In genomic region chr13:51568911-51569684, GRCm38 (mm10) we compare ENCODE assay signal across 7 mouse cellular contexts. TPM values are rescaled to one million over a fixed set of nuclear protein-coding genes. Genes with fewer than 3 reads are reported as not detected.
DNase-seq lines count a peak whose midpoint lies in the region; ATAC-seq and TF ChIP-seq lines count a peak whose summit lies in the region.

Gene Shc3 (minus strand): TSS chr13:51569419.

- H3K4me3 ChIP-seq in embryonic facial prominence, embryonic 12.5 days: peak within 1 kb of the TSS; percentile 31
- peak within 1 kb of the TSS; percentile 42 for H3K4me3 ChIP-seq in kidney, embryonic 15.5 days (replicated peaks)
- peak within 1 kb of the TSS; percentile 37 for H3K4me3 ChIP-seq in limb, embryonic 12.5 days (replicated peaks)
- peak within 1 kb of the TSS; percentile 56 for H3K4me3 ChIP-seq in midbrain, postnatal 0 days (ENCODE audit: low read depth, low read length)

- H3K9me3 ChIP-seq in embryonic facial prominence, embryonic 12.5 days: peaks cover 4% of the 10 kb centered on the region; the same call in 1 of the 2 replicates
- H3K9me3 ChIP-seq in kidney, embryonic 15.5 days (replicated peaks): no peaks in the 10 kb centered on the region
- H3K9me3 ChIP-seq in limb, embryonic 12.5 days: no peaks in the 10 kb centered on the region
- H3K9me3 ChIP-seq in midbrain, postnatal 0 days (ENCODE audit: low read length): no peaks in the 10 kb centered on the region

- DNase-seq in brain, embryonic 14.5 days (ENCODE audit: low read depth): peak; percentile 99
- DNase-seq in heart, adult 9 months (ENCODE audit: low spot score in 2 of 2): peak; percentile 61 to 67
- peak; percentile 99 for DNase-seq in midbrain, postnatal 0 days (ENCODE audit: low spot score)
- DNase-seq in urinary bladder, postnatal 25 days (ENCODE audit: low spot score): peak; percentile 24

- H3K4me2 ChIP-seq in embryonic facial prominence, embryonic 12.5 days (replicated peaks): peak within 1 kb of the TSS; percentile 92
- peak within 1 kb of the TSS; percentile 88 for H3K4me2 ChIP-seq in kidney, embryonic 15.5 days
- H3K4me2 ChIP-seq in limb, embryonic 12.5 days: peak within 1 kb of the TSS; percentile 70
- H3K4me2 ChIP-seq in midbrain, postnatal 0 days (ENCODE audit: low read depth, low read length, poor library complexity, severe bottlenecking): peak within 1 kb of the TSS; percentile 82

- ATAC-seq in embryonic facial prominence, embryonic 12.5 days (ENCODE audit: insufficient number of reproducible peaks, insufficient read depth, low FRiP score, low TSS enrichment): peak; percentile 74; the same call in 1 of the 2 replicates
- ATAC-seq in kidney, embryonic 15.5 days (replicated peaks; ENCODE audit: low FRiP score): peak; percentile 84
- ATAC-seq in limb, embryonic 12.5 days (ENCODE audit: insufficient number of reproducible peaks, insufficient read depth, low FRiP score, low TSS enrichment, low read depth): peak; percentile 64; the same call in 1 of the 2 replicates
- peak; percentile 90 for ATAC-seq in midbrain, postnatal 0 days (ENCODE audit: low FRiP score)

- no peak for TF ChIP-seq POLR2A in brain, embryonic 14.5 days (IDR thresholded peaks at IDR 0.05; ENCODE audit: borderline replicate concordance, extremely low read depth, insufficient read depth, insufficient read length, poor library complexity, severe bottlenecking)

- H3K9ac ChIP-seq in embryonic facial prominence, embryonic 12.5 days: peak within 1 kb of the TSS; percentile 48
- peak within 1 kb of the TSS; percentile 25; the same call in 1 of the 2 replicates for H3K9ac ChIP-seq in kidney, embryonic 15.5 days
- H3K9ac ChIP-seq in limb, embryonic 12.5 days (replicated peaks): peak within 1 kb of the TSS; percentile 31; the same call in 1 of the 2 replicates
- peak within 1 kb of the TSS; percentile 63 for H3K9ac ChIP-seq in midbrain, postnatal 0 days (replicated peaks; ENCODE audit: low read length, poor library complexity, severe bottlenecking)

- WGBS in embryonic facial prominence, embryonic 12.5 days: under 1% methylated on average over 36 of the region's 36 CpGs
- WGBS in kidney, embryonic 15.5 days: under 1% methylated on average over 36 of the region's 36 CpGs
- under 1% methylated on average over 36 of the region's 36 CpGs for WGBS in limb, embryonic 12.5 days
- under 1% methylated on average over 36 of the region's 36 CpGs for WGBS in midbrain, postnatal 0 days

- peaks cover 54% of the 10 kb centered on the region for H3K27me3 ChIP-seq in embryonic facial prominence, embryonic 12.5 days
- peaks cover 80% of the 10 kb centered on the region for H3K27me3 ChIP-seq in kidney, embryonic 15.5 days
- H3K27me3 ChIP-seq in limb, embryonic 12.5 days: peaks cover 88% of the 10 kb centered on the region
- no peaks in the 10 kb centered on the region for H3K27me3 ChIP-seq in midbrain, postnatal 0 days (ENCODE audit: insufficient read depth, low read length)

- peaks cover 21% of the 10 kb centered on the region for H3K4me1 ChIP-seq in embryonic facial prominence, embryonic 12.5 days
- H3K4me1 ChIP-seq in kidney, embryonic 15.5 days: peaks cover 41% of the 10 kb centered on the region
- peaks cover 31% of the 10 kb centered on the region for H3K4me1 ChIP-seq in limb, embryonic 12.5 days (replicated peaks)
- peaks cover 8% of the 10 kb centered on the region for H3K4me1 ChIP-seq in midbrain, postnatal 0 days (ENCODE audit: insufficient read depth, low read length)

- no peak for TF ChIP-seq CTCF in brain, embryonic 14.5 days (IDR thresholded peaks at IDR 0.05; ENCODE audit: borderline replicate concordance, extremely low read depth, insufficient read depth, insufficient read length)
- no peak for TF ChIP-seq CTCF in midbrain, postnatal 0 days (IDR thresholded peaks at IDR 0.05)

- H3K27ac ChIP-seq in embryonic facial prominence, embryonic 12.5 days: peak within 1 kb of the TSS; percentile 67
- no peak within 1 kb of the TSS for H3K27ac ChIP-seq in kidney, embryonic 15.5 days
- H3K27ac ChIP-seq in limb, embryonic 12.5 days: peak within 1 kb of the TSS; percentile 35; the same call in 1 of the 2 replicates
- peak within 1 kb of the TSS; percentile 88 for H3K27ac ChIP-seq in midbrain, postnatal 0 days (ENCODE audit: low read depth, low read length)

- H3K36me3 ChIP-seq in embryonic facial prominence, embryonic 12.5 days: no peaks in the 10 kb centered on the region
- no peaks in the 10 kb centered on the region for H3K36me3 ChIP-seq in kidney, embryonic 15.5 days
- H3K36me3 ChIP-seq in limb, embryonic 12.5 days: no peaks in the 10 kb centered on the region
- no peaks in the 10 kb centered on the region for H3K36me3 ChIP-seq in midbrain, postnatal 0 days (ENCODE audit: insufficient read depth, low read length)

RNA-seq across cellular contexts. Expression of gene Shc3, which starts in this region (rescaled TPM):
- polyA plus RNA-seq in brain, embryonic 14.5 days (2012; rRNA removed): 13.9 and 17.4 TPM in 2 replicates
- polyA plus RNA-seq in embryonic facial prominence, embryonic 12.5 days (2016; fragmentation: Nextera tagmentation; extraction: Ambion mirVana): 1.7 and 2.5 TPM in 2 replicates
- polyA plus RNA-seq in kidney, embryonic 15.5 days (2015; fragmentation: Nextera tagmentation; extraction: Ambion mirVana): 0.18 TPM in 2 replicates
- 0.31 and 0.63 TPM in 2 replicates for polyA plus RNA-seq in limb, embryonic 12.5 days (2016; fragmentation: Nextera tagmentation; extraction: Ambion mirVana)
- total RNA-seq in midbrain, postnatal 0 days (2014; rRNA removed): 110 and 119 TPM in 2 replicates
- 9.1 and 10.4 TPM in 2 replicates for polyA plus RNA-seq in midbrain, postnatal 0 days (2015; fragmentation: Nextera tagmentation; extraction: Ambion mirVana)

Comparison
In these comparisons a context has a peak if more than half of its experiments do, and no peak if none do; other contexts are left out.
1. Peak in ATAC-seq, H3K4me3 ChIP-seq, H3K9ac ChIP-seq and H3K4me2 ChIP-seq in kidney, embryonic 15.5 days; RNA of the gene not detected or under 1 TPM.
2. Peak in ATAC-seq, H3K4me3 ChIP-seq, H3K27ac ChIP-seq, H3K9ac ChIP-seq and H3K4me2 ChIP-seq in limb, embryonic 12.5 days; RNA of the gene not detected or under 1 TPM.
3. DNase-seq: peak in every context shown above with its lines; median percentile 99 in brain, embryonic 14.5 days; 99 in midbrain, postnatal 0 days; 64 in heart, adult 9 months; 24 in urinary bladder, postnatal 25 days.